Mouse (Mus musculus) embryonic fibroblast, embryonic 13.5 days (primary cell): ENCODE results near the gene Rhot1. TPM values are rescaled to one million over a fixed set of nuclear protein-coding genes. Genes with fewer than 3 reads are reported as not detected.

Experiments used
- H3K27ac ChIP-seq: 2 replicates; pipeline ENCODE4 v1.5.1; 2012; ENCODE audit warnings: low read length, control low read depth, inconsistent platforms; ENCODE audit not compliant: insufficient read depth
- H3K4me1 ChIP-seq: 2 replicates; pipeline ENCODE4 v1.6.1; 2011; ENCODE audit warnings: low read length; ENCODE audit not compliant: control insufficient read depth, insufficient read depth
- H3K4me3 ChIP-seq: 2 replicates; pipeline ENCODE4 v1.5.1; 2011; ENCODE audit warnings: mild to moderate bottlenecking, control low read depth, low read length; ENCODE audit not compliant: insufficient read depth
- CTCF ChIP-seq: IDR thresholded peaks from 2 replicates; pipeline ENCODE4 v1.5.1; 2011; ENCODE audit warnings: mild to moderate bottlenecking, control low read depth, low read length, moderate library complexity, borderline replicate concordance; ENCODE audit not compliant: insufficient read depth
- POLR2A ChIP-seq: IDR thresholded peaks from 2 replicates; pipeline ENCODE4 v1.6.1; 2011; ENCODE audit warnings: low read depth, mild to moderate bottlenecking, control low read depth, low read length, moderate library complexity
- polyA plus RNA-seq: library from polyadenylated mRNA; stranded (reverse); fragments of >200 nt; gene quantifications from 2 replicates; pipeline ENCODE4 v1.2.4, GENCODE M21; 2011; ENCODE audit warnings: low read depth; ENCODE audit not compliant: missing spikeins, insufficient read length

Rhot1 gene
- polyA plus RNA-seq, 1 experiment: 65.6 TPM

DNA sequence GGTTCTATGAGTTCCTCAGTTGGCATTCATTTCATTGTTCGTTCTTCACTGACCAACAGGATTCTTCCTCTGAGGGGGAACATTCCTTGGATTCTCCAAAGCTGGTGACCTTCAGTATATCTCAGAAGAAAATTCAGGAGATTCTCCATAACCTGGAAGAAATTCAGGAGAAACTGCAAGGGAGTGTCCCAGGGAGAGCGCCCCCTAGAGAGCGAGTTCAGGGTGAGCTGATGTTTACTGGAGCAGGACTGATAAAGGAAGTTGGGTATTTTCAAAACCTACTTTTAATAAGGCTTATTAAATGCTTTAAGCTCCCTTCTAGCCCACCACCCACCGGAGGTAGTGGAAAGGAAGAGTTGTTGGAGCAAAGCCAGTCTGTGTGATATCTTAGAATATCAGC lies 15.0 kb upstream of the Rhot1 start:
- Histone ChIP-seq H3K27ac (no peak overlapping the region), H3K4me3 (no peak overlapping the region), H3K4me1 (no peaks in the 10 kb centered on the region)
- no peak for TF ChIP-seq POLR2A
- TF ChIP-seq CTCF: no peak

DNA sequence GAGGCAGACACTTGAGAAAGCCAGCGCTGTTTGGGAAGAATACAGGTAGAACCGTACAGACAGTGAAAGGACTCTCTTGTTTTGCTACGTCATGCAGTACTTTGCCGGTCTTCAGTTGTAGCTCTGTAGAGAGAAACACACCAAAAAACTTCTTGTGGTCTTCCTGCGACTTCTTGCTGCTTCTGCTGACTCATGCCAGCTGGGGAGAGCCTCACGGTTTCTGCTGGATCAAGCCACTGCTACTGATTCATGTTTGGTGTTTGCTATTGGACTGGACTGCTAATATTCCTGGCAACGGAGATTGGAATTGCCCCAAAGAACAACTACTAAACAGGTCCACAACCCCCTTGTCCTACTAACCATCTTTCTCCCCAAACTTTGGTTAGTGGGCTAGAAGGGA lies 12.5 kb upstream of the Rhot1 start:
- H3K4me3 ChIP-seq: no peak overlapping the region
- TF ChIP-seq CTCF: no peak
- no peak for TF ChIP-seq POLR2A
- H3K4me1 ChIP-seq: no peaks in the 10 kb centered on the region
- H3K27ac ChIP-seq: no peak overlapping the region

DNA sequence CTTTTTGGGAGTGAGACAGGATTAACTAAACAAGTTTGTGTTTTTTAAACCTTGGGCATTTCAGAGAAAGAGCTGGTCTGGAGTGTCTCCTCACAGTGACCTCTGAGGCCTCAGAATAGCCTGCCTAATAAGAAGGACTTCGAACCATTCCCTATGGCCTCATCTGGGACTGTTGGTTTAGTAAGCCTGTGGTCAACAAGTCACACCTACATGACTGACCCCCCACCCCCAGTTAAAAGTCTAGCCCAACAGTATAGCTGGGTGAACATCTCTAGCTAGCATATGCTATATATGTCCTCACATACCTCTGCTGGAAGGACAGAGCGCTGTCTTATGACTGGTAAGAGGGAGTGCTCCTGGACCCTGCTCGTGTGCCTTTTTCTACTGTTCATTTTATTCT lies 9.5 kb upstream of the Rhot1 start:
- TF ChIP-seq POLR2A: no peak
- TF ChIP-seq CTCF: no peak
- H3K4me3 ChIP-seq: no peak overlapping the region
- H3K4me1 ChIP-seq: no peaks in the 10 kb centered on the region
- no peak overlapping the region for H3K27ac ChIP-seq

DNA sequence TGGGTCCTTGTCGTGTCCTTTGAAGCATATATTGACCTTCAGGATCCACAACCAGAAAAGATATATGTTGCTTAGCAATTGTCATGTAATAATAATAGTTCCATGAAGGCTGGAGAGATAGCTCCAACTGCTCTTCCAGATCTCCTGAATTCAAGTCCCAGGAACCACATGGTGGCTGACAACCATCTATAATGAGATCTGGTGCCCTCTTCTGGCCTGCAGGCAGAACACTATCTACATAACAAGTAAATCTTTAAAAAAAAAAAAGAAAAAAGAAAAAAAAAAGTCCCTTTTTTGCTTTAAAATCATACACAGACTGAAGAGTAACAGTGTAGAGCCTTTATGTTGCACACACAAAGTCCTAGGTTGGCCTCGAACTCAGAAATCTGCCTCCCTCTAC lies 9.0 kb upstream of the Rhot1 start:
- H3K4me1 ChIP-seq: no peaks in the 10 kb centered on the region
- H3K4me3 ChIP-seq: no peak overlapping the region
- no peak for TF ChIP-seq CTCF
- TF ChIP-seq POLR2A: no peak
- no peak overlapping the region for H3K27ac ChIP-seq

DNA sequence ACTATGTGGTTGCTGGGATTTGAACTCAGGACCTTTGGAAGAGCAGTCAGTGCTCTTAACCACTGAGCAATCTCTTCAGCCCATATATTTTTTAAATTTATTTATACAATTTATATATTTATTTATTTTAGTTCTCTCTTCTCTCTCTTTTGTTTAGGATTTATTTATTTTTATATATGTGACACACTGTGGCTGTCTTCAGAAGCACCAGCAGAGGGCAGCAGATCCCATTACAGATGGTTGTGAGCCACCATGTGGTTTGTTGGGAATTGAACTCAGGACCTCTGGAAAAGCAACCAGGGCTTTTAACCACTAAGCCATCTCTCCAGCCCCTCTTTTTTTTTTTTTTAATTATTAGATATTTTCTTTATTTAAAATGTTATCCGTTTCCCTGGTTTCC lies 8.5 kb upstream of the Rhot1 start:
- H3K4me3 ChIP-seq: no peak overlapping the region
- TF ChIP-seq CTCF (no peak), POLR2A (no peak)
- no peak overlapping the region for H3K27ac ChIP-seq
- no peaks in the 10 kb centered on the region for H3K4me1 ChIP-seq

DNA sequence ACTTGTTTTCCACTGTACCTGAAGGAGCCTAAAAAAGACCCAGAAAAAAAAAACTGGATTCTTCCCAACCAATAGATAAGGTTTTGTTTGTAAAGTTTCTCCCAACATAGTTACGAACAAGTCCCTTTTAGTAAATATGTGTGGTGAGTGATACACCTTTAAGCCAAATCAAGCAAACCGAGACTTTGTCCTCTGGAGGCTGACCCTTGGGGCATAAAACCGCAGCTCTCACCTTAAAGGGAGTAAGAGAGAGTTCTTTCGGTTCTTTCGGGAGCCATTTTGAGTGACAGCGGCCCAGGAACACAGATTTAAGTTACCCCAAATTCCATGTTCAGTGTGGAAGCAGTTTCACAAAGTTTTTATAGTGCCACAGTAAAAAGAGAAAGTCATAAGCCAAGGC lies 6.5 kb upstream of the Rhot1 start:
- no peak overlapping the region for H3K4me3 ChIP-seq
- H3K4me1 ChIP-seq: no peaks in the 10 kb centered on the region
- H3K27ac ChIP-seq: no peak overlapping the region
- TF ChIP-seq CTCF: no peak
- no peak for TF ChIP-seq POLR2A

DNA sequence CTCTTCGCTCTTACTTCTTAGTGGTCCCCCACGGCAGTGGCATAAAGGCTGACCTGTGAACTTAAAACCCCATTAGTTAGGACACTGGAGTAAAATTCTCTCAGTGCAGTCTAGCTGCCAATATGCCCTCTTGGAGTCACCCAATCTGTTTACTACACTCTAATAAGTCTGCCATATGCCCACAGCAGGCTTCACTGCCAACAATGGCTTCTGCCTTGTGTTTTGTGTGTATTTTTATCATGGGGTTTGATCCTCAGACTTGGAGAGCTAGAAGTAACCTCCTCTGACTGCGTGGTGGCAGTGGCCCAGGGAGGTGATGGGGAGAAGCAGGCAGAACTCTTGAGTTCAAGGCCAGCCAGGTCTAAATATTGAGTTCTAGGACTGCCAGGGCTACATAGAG lies 4.8 kb upstream of the Rhot1 start:
- H3K27ac ChIP-seq: no peak overlapping the region
- no peaks in the 10 kb centered on the region for H3K4me1 ChIP-seq
- no peak overlapping the region for H3K4me3 ChIP-seq
- no peak for TF ChIP-seq CTCF
- TF ChIP-seq POLR2A: no peak

DNA sequence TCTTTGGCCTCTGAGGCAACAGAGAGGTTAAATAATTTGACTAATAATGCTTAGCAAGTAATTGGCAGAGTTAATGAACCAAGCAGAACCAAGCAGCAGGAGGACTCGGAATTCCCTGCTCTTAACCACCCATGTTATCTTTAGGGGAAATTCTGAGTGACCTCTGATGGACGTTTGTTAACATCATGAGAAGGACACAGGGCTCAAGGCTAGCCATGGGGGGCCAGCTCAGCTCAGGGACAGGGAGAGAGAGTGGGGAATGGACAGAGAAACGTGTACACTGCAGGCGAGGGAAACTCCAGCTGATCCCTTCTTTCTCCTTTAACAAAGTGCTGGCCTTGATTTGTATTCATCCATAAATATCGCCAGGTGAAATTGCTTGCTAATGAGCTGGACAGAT lies 3.9 kb upstream of the Rhot1 start:
- Histone ChIP-seq H3K4me3 (no peak overlapping the region), H3K4me1 (no peaks in the 10 kb centered on the region), H3K27ac (no peak overlapping the region)
- TF ChIP-seq POLR2A (no peak), CTCF (no peak)

DNA sequence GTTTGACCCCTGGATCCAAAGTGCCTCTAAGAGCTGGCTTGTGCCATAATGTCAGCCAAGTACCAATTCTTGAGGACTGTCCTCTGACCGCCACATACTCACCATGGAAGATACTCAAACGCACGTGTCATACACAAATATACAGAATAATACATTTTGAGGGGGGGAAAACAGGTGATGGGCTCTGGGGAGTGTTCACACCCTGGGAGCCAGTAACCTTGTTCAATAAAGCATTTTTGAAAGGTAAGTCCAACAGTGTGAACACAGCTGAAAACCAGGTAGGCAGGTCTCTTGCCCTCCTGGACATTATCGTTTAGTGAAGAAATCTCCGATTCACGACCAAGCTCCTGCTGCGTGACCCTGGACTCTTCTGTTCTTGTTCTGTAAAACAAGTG lies 357 bp upstream of the Rhot1 start:
- Histone ChIP-seq H3K4me3 (no peak overlapping the region), H3K27ac (no peak overlapping the region), H3K4me1 (no peaks in the 10 kb centered on the region)
- TF ChIP-seq POLR2A (no peak), CTCF (no peak)

DNA sequence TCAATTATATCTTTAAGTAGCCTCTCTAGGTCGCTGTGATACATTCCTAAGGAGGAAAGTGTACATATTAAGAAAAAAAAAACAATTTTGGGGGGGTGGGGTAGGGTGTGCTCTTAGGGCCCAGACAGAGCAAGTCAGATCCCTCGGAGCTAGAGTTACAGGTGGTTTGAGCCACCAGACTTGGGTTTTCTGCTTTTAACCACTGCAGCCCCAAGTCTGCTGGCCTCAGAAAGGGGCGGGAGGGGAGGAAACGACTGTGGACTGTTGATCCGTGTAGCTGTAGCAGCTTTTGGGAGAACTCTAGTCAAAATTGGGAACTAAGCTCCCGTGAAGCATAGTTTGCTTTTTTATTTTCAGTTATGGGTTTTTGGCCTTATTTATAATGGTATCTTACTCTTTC lies 1.5 kb downstream of the Rhot1 start:
- Histone ChIP-seq H3K4me1 (no peaks in the 10 kb centered on the region), H3K4me3 (peak overlapping the region; percentile 91)
- TF ChIP-seq CTCF (no peak), POLR2A (no peak)

DNA sequence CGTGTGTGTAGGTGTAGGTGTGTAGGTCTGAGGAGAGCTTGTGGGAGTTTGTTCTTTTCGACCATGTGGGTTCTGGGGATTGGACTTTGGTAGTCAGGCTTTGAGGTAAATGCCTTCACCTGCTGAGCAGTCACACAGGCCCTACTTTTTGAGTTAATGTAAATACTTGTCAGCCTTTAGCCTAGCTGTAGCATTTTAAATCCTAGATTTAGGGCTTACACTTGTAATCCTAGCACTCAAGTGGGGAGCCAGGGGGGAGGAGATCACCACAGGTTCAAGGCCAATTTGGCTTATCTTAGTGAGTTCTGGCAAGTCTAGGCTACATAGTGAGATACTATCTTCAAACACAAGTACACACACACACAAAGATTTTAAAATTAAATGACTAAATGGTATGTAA lies 3.5 kb downstream of the Rhot1 start:
- H3K4me3 ChIP-seq: no peak overlapping the region
- no peak overlapping the region for H3K27ac ChIP-seq
- TF ChIP-seq POLR2A (no peak), CTCF (no peak)
- no peaks in the 10 kb centered on the region for H3K4me1 ChIP-seq

More for the DNA sequence above, 1.5 kb downstream of the Rhot1 start:
- no peak overlapping the region for H3K27ac ChIP-seq

DNA sequence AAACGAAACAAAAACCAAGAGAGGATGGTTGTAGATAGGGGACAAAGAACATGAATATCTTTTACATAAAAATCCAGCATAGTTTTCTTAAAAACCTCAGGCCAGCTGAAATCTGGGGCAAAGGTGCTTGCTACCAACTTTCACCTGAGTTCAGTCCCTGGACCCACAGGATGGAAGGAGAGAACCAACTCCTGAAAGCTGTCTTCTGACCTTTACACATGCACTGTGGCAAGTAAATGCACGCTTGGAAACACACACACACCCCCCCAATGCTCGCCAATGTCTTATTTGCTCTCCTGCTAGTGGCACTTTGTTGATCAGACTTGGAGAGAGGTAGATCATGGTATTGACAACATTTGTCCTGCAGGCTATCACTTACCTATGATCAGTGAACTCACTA lies 6.5 kb downstream of the Rhot1 start:
- TF ChIP-seq POLR2A: no peak
- no peak for TF ChIP-seq CTCF
- H3K4me1 ChIP-seq: no peaks in the 10 kb centered on the region
- no peak overlapping the region for H3K27ac ChIP-seq
- no peak overlapping the region for H3K4me3 ChIP-seq
